ENCODE assay signal across 16 mouse cellular contexts in the genomic region with DNA sequence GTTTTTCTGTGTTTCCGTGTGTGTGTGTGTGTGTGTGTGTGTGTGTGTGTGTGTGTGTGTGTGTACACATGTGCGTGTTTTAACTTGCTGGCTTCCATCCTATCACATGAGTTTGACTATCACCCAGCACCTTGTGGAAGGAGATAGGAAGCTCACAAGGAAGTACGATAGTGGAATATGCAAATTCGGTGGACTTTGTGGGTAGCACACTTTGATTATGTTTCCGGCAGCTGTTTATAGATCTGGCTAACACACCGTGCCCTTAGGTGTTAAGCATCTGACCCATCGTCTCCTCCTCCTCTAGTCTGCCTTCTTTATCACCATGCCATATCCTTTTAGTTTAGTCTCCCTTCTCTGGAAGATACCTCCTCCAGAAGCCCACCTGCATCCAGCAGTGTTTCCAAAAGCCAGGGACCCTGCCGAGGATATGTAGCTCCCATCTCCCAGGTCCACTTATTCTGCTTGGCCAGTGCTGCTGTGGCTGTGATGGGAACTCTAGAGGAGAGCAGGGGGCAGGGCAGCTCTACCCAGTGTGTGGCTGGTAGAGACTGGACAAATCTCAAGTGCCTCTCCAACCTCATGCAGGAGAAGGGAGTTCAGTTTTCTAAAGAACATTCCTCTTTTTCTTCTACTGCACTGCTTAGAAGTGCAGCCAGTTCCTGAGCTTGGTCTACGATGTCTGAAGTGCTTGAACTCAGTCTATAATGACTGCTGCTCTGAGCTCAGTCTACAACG.
A peak's percentile ranks its signal among the peaks of the same experiment; 100 is the strongest.
DNase-seq lines count a peak whose midpoint lies in the region; ATAC-seq and TF ChIP-seq lines count a peak whose summit lies in the region.
"Had no signal": no experiment of that assay in that cellular context is flagged by ENCODE, and none has a peak within 500 bp of the region (broad histone marks: within the 10 kb centered on the region; RNA-seq: fewer than 3 reads in every experiment).

No protein-coding gene starts in this region.

- no peak overlapping the region for H3K4me3 ChIP-seq in gastrocnemius, adult 2 months
- no peak overlapping the region for H3K4me3 ChIP-seq in intestine, postnatal 0 days (ENCODE audit: low read depth, low read length)
- H3K4me3 ChIP-seq in small intestine, adult 2 months (ENCODE audit: low read depth, low read length), result no peak overlapping the region
- H3K4me3 ChIP-seq: forebrain, embryonic 15.5 days; heart, embryonic 15.5 days had no signal

- WGBS in intestine, postnatal 0 days, result 43% methylated on average over 10 of the region's 10 CpGs
- WGBS in small intestine, adult 2 months, result 25% methylated on average over 10 of the region's 10 CpGs

- intact Hi-C loops in gastrocnemius, adult 2 months (cut with DNase I), result no loop called here

- TF ChIP-seq POLR2A in small intestine, adult 2 months (IDR thresholded peaks at IDR 0.05; ENCODE audit: low read depth, low read length), result no peak

- H3K4me2 ChIP-seq in intestine, postnatal 0 days (replicated peaks; ENCODE audit: low read depth), result no peak overlapping the region
- H3K4me2 ChIP-seq: forebrain, embryonic 15.5 days; heart, embryonic 15.5 days had no signal

- no peak overlapping the region for H3K9ac ChIP-seq in intestine, postnatal 0 days (ENCODE audit: low read depth, low read length)
- H3K9ac ChIP-seq: forebrain, embryonic 15.5 days; heart, embryonic 15.5 days had no signal

- peak; percentile 6 for DNase-seq in gastrocnemius, adult 2 months
- DNase-seq in gastrocnemius, adult 8-10 months (ENCODE audit: low spot score in 2 of 2), result no peak
- peak; percentile 25 for DNase-seq in lung, postnatal 36 days
- DNase-seq in lung, postnatal 10 days, result no peak
- DNase-seq in layer of hippocampus, adult 8-10 months (ENCODE audit: low spot score in 2 of 2), result no peak
- DNase-seq in urinary bladder, adult 2 months (ENCODE audit: low spot score), result no peak
- DNase-seq: cerebellum, adult 2 months; gastrocnemius, postnatal 10 days; lung, adult 2 months; midbrain, embryonic 14.5 days had no signal

- ATAC-seq in intestine, postnatal 0 days, result peak; percentile 66
- ATAC-seq: activated CD4-positive, CD25-positive, alpha-beta regulatory T cell, adult 4 months; forebrain, embryonic 15.5 days; hindbrain, postnatal 0 days had no signal

- no peaks in the 10 kb centered on the region for H3K27me3 ChIP-seq in intestine, postnatal 0 days (replicated peaks; ENCODE audit: control insufficient read depth, insufficient read depth, low read length)
- H3K27me3 ChIP-seq in small intestine, adult 2 months (ENCODE audit: control insufficient read depth, insufficient read depth, low read length), result no peaks in the 10 kb centered on the region
- H3K27me3 ChIP-seq: forebrain, embryonic 15.5 days; heart, embryonic 15.5 days had no signal

- TF ChIP-seq CTCF in gastrocnemius, adult 2 months (IDR thresholded peaks at IDR 0.05), result no peak
- TF ChIP-seq CTCF in intestine, postnatal 0 days (IDR thresholded peaks at IDR 0.05; ENCODE audit: low read depth), result peak; percentile 23; the same call in 1 of the 2 replicates
- no peak for TF ChIP-seq CTCF in small intestine, adult 2 months (IDR thresholded peaks at IDR 0.05; ENCODE audit: extremely low read depth, insufficient read length, insufficient replicate concordance, low read depth, low read length)

- no peak overlapping the region for H3K27ac ChIP-seq in gastrocnemius, adult 2 months
- H3K27ac ChIP-seq in intestine, postnatal 0 days (ENCODE audit: low read depth, low read length), result no peak overlapping the region
- H3K27ac ChIP-seq in small intestine, adult 2 months (ENCODE audit: insufficient read depth, low read depth, low read length), result peak overlapping the region; percentile 91
- H3K27ac ChIP-seq: forebrain, embryonic 15.5 days; heart, embryonic 15.5 days; hindbrain, postnatal 0 days had no signal

- no peaks in the 10 kb centered on the region for H3K36me3 ChIP-seq in intestine, postnatal 0 days (ENCODE audit: control insufficient read depth, insufficient read depth)
- H3K36me3 ChIP-seq in small intestine, adult 2 months (ENCODE audit: control insufficient read depth, insufficient read depth, low read length), result peaks cover 1% of the 10 kb centered on the region; the same call in 1 of the 2 replicates
- H3K36me3 ChIP-seq: forebrain, embryonic 15.5 days had no signal

- H3K4me1 ChIP-seq in intestine, postnatal 0 days (replicated peaks; ENCODE audit: control insufficient read depth, insufficient read depth, low read length), result peaks cover 13% of the 10 kb centered on the region; the same call in 1 of the 2 replicates
- peaks cover 71% of the 10 kb centered on the region for H3K4me1 ChIP-seq in small intestine, adult 2 months (ENCODE audit: control insufficient read depth, insufficient read depth, insufficient read length, low read length)
- H3K4me1 ChIP-seq: forebrain, embryonic 15.5 days had no signal

- H3K9me3 ChIP-seq in intestine, postnatal 0 days (ENCODE audit: control insufficient read depth), result no peaks in the 10 kb centered on the region
- H3K9me3 ChIP-seq: forebrain, embryonic 15.5 days; heart, embryonic 15.5 days had no signal

Comparison
In these comparisons a context has a peak if more than half of its experiments do, and no peak if none do; other contexts are left out.
1. DNase-seq: peak in gastrocnemius, adult 2 months (single experiment) and lung, postnatal 36 days (single experiment); none in gastrocnemius, adult 8-10 months (0 of 2), lung, postnatal 10 days (single experiment), layer of hippocampus, adult 8-10 months (0 of 2) and urinary bladder, adult 2 months (single experiment).